Mouse (Mus musculus) MEL (cell line): Measurements from ENCODE around the gene Efna4.

ENCODE experiments used
- CHD1 ChIP-seq: IDR thresholded peaks from 2 replicates; pipeline ENCODE4 v1.6.1; 2012; ENCODE audit warnings: low read depth, mild to moderate bottlenecking, inconsistent platforms, low read length, improper control_type of control experiment
- CTCF ChIP-seq, 3 experiments: IDR thresholded peaks in 2 of 3; conservative IDR thresholded peaks in 1 of 3; 2 replicates each; pipeline ENCODE4 v1.5.1; 2011 to 2012; ENCODE audit warnings: low read length in 3 of 3, low read depth in 2 of 3, mild to moderate bottlenecking in 2 of 3, improper control_type of control experiment in 1 of 3, inconsistent platforms in 1 of 3, mixed read lengths in 1 of 3, moderate library complexity in 1 of 3; ENCODE audit not compliant: control insufficient read depth in 1 of 3, insufficient read depth in 1 of 3, poor library complexity in 1 of 3, severe bottlenecking in 1 of 3
- MAZ ChIP-seq: IDR thresholded peaks from 2 replicates; pipeline ENCODE4 v1.6.1; 2012; ENCODE audit warnings: low read depth, mild to moderate bottlenecking, inconsistent platforms, low read length, improper control_type of control experiment
- MYC ChIP-seq: IDR thresholded peaks from 2 replicates; pipeline ENCODE4 v1.6.1; 2011; ENCODE audit warnings: low read depth, mild to moderate bottlenecking, low read length, improper control_type of control experiment, moderate library complexity
- POLR2A ChIP-seq, 2 experiments: IDR thresholded peaks; 2 replicates each; pipeline ENCODE4 v1.6.1; 2011 to 2012; ENCODE audit warnings: low read length in 2 of 2, mild to moderate bottlenecking in 2 of 2, control low read depth in 1 of 2, improper control_type of control experiment in 1 of 2, low read depth in 1 of 2, moderate library complexity in 1 of 2; ENCODE audit not compliant: control insufficient read depth in 1 of 2, insufficient read depth in 1 of 2, poor library complexity in 1 of 2
- POLR2AphosphoS2 ChIP-seq: IDR thresholded peaks from 2 replicates; pipeline ENCODE4 v1.6.1; 2011; ENCODE audit warnings: low read length, improper control_type of control experiment
- ZMIZ1 ChIP-seq: IDR thresholded peaks from 2 replicates; pipeline ENCODE4 v1.6.1; 2012; ENCODE audit warnings: low read depth, mild to moderate bottlenecking, inconsistent platforms, low read length, improper control_type of control experiment, moderate library complexity
- ZNF384 ChIP-seq: IDR thresholded peaks from 2 replicates; pipeline ENCODE4 v1.6.1; 2012; ENCODE audit warnings: low read depth, mild to moderate bottlenecking, inconsistent platforms, low read length, improper control_type of control experiment

- TF ChIP-seq POLR2AphosphoS2 (no peak), CTCF (IDR thresholded peaks at IDR 0.05 in 2 of 3, conservative IDR thresholded peaks at IDR 0.05 in 1 of 3; ENCODE audit: control insufficient read depth in 1 of 3, insufficient read depth in 1 of 3, low read depth in 2 of 3, low read length in 3 of 3, poor library complexity in 1 of 3, severe bottlenecking in 1 of 3) (no peak), ZNF384 (no peak), MYC (no peak), MAZ (no peak), POLR2A (IDR thresholded peaks at IDR 0.05; ENCODE audit: control insufficient read depth in 1 of 2, insufficient read depth in 1 of 2, low read depth in 1 of 2, low read length in 2 of 2, poor library complexity in 1 of 2) (no peak), CHD1 (no peak), ZMIZ1 (no peak)
Measured at GRCm38 (mm10) chr3:89331561-89331960, 6.3 kb downstream of the Efna4 start.
